ENCODE assay signal across 8 mouse cellular contexts in genomic region chr13:42174827-42175420, GRCm38 (mm10).
DNase-seq lines count a peak whose midpoint lies in the region; ATAC-seq and TF ChIP-seq lines count a peak whose summit lies in the region.

No protein-coding gene starts in this region.

- no peaks in the 10 kb centered on the region for H3K4me1 ChIP-seq in testis, adult 2 months (ENCODE audit: control insufficient read depth, insufficient read depth, low read length)
- H3K4me1 ChIP-seq in heart, postnatal 0 days (ENCODE audit: control insufficient read depth, insufficient read depth) = peaks cover 12% of the 10 kb centered on the region; the same call in 1 of the 2 replicates

- TF ChIP-seq POLR2A in testis, adult 2 months (IDR thresholded peaks at IDR 0.05; ENCODE audit: control insufficient read depth, low read depth, low read length) = no peak

- no peak for TF ChIP-seq EP300 in heart, postnatal 0 days (IDR thresholded peaks at IDR 0.05; ENCODE audit: low read depth)

- no peak overlapping the region for H3K9ac ChIP-seq in heart, postnatal 0 days (replicated peaks; ENCODE audit: low read depth, low read length)

- H3K4me3 ChIP-seq in gastrocnemius, adult 2 months = no peak overlapping the region
- no peak overlapping the region for H3K4me3 ChIP-seq in testis, adult 2 months (ENCODE audit: control insufficient read depth, low read depth, low read length)
- no peak overlapping the region for H3K4me3 ChIP-seq in heart, postnatal 0 days (ENCODE audit: low read depth, low read length)

- no peak for DNase-seq in gastrocnemius, adult 2 months
- DNase-seq in gastrocnemius, postnatal 4 days (ENCODE audit: low spot score in 2 of 2) = no peak
- no peak for DNase-seq in testis, postnatal 14 days (ENCODE audit: low spot score)
- DNase-seq in heart, postnatal 0 days (ENCODE audit: low spot score) = peak; percentile 46
- peak; percentile 44 for DNase-seq in lung, postnatal 36 days
- DNase-seq in thymus, postnatal 25 days = no peak

- 20% methylated on average over 3 of the region's 3 CpGs for WGBS in heart, postnatal 0 days

- no peak overlapping the region for H3K4me2 ChIP-seq in heart, postnatal 0 days (ENCODE audit: low read depth, low read length)

- TF ChIP-seq CTCF in gastrocnemius, adult 2 months (IDR thresholded peaks at IDR 0.05) = peak; percentile 51
- TF ChIP-seq CTCF in testis, adult 2 months (IDR thresholded peaks at IDR 0.05; ENCODE audit: control insufficient read depth, insufficient read depth, insufficient replicate concordance, low read depth, low read length) = peak; percentile 11; the same call in 1 of the 2 replicates
- peak; percentile 79 for TF ChIP-seq CTCF in heart, postnatal 0 days (IDR thresholded peaks at IDR 0.05; ENCODE audit: low read depth)

- H3K36me3 ChIP-seq in testis, adult 2 months (ENCODE audit: control insufficient read depth, insufficient read depth, low read length) = no peaks in the 10 kb centered on the region
- H3K36me3 ChIP-seq in heart, postnatal 0 days (replicated peaks; ENCODE audit: control insufficient read depth, insufficient read depth, low read length) = peaks cover 10% of the 10 kb centered on the region; the same call in 1 of the 2 replicates

- no peak overlapping the region for H3K27ac ChIP-seq in gastrocnemius, adult 2 months
- H3K27ac ChIP-seq in testis, adult 2 months (ENCODE audit: control insufficient read depth, insufficient read depth, low read depth, low read length) = no peak overlapping the region
- no peak overlapping the region; the same call in 1 of the 2 replicates for H3K27ac ChIP-seq in heart, postnatal 0 days (ENCODE audit: low read depth)

- no peaks in the 10 kb centered on the region for H3K9me3 ChIP-seq in heart, postnatal 0 days (replicated peaks; ENCODE audit: control insufficient read depth, low read length)

- peak; percentile 51; the same call in 1 of the 2 replicates for ATAC-seq in heart, postnatal 0 days (ENCODE audit: insufficient read depth, low read depth)
- ATAC-seq in inflammation-experienced regulatory T-cells, adult 6 months = no peak

- H3K27me3 ChIP-seq in testis, adult 2 months (ENCODE audit: control insufficient read depth, insufficient read depth, low read length) = no peaks in the 10 kb centered on the region
- H3K27me3 ChIP-seq in heart, postnatal 0 days (ENCODE audit: control insufficient read depth, insufficient read depth, low read length) = no peaks in the 10 kb centered on the region

- intact Hi-C loops in gastrocnemius, adult 2 months (cut with DNase I) = no loop called here

Comparison
In these comparisons a context has a peak if more than half of its experiments do, and no peak if none do; other contexts are left out.
1. DNase-seq: peak in heart, postnatal 0 days (single experiment) and lung, postnatal 36 days (single experiment); none in gastrocnemius, adult 2 months (single experiment), gastrocnemius, postnatal 4 days (0 of 2), testis, postnatal 14 days (single experiment) and thymus, postnatal 25 days (single experiment).
2. CTCF ChIP-seq: peak in every context shown above with its lines; median percentile 79 in heart, postnatal 0 days; 51 in gastrocnemius, adult 2 months; 11 in testis, adult 2 months.